Mouse (Mus musculus): ENCODE results near the gene Tm9sf3. TPM values are rescaled to one million over a fixed set of nuclear protein-coding genes. Genes with fewer than 3 reads are reported as not detected.

The Tm9sf3 gene
- polyA plus RNA-seq, 1 experiment from 2014 or later, result 88.7 TPM

GRCm38 (mm10) chr19:41266251-41266901, 2.6 kb upstream of the Tm9sf3 start:
- ATAC-seq, result no peak
- Histone ChIP-seq H3K27me3 (replicated peaks; ENCODE audit: control insufficient read depth, insufficient read depth, low read length) (no peaks in the 10 kb centered on the region), H3K4me3 (replicated peaks; ENCODE audit: low read length) (no peak overlapping the region), H3K4me2 (ENCODE audit: low read length) (no peak overlapping the region), H3K4me1 (replicated peaks; ENCODE audit: control insufficient read depth, insufficient read depth, low read length) (peaks cover 20% of the 10 kb centered on the region), H3K27ac (ENCODE audit: low read length) (no peak overlapping the region), H3K36me3 (ENCODE audit: control insufficient read depth, insufficient read depth) (no peaks in the 10 kb centered on the region), H3K9ac (replicated peaks; ENCODE audit: low read depth, low read length) (no peak overlapping the region), H3K9me3 (ENCODE audit: control insufficient read depth, low read length) (no peaks in the 10 kb centered on the region)
- 64% methylated on average over 8 of the region's 8 CpGs for WGBS

GRCm38 (mm10) chr19:41264331-41264799, 568 bp upstream of the Tm9sf3 start:
- no peaks in the 10 kb centered on the region for H3K36me3 ChIP-seq (ENCODE audit: control insufficient read depth, insufficient read depth)
- 27% methylated on average over 13 of the region's 13 CpGs for WGBS
- H3K4me1 ChIP-seq (replicated peaks; ENCODE audit: control insufficient read depth, insufficient read depth, low read length), result peaks cover 32% of the 10 kb centered on the region
- H3K4me2 ChIP-seq (ENCODE audit: low read length), result peak overlapping the region; percentile 87
- no peaks in the 10 kb centered on the region for H3K27me3 ChIP-seq (replicated peaks; ENCODE audit: control insufficient read depth, insufficient read depth, low read length)
- no peak; the same call in 1 of the 2 replicates for ATAC-seq
- H3K4me3 ChIP-seq (replicated peaks; ENCODE audit: low read length), result peak overlapping the region; percentile 92
- peak overlapping the region; percentile 97 for H3K9ac ChIP-seq (replicated peaks; ENCODE audit: low read depth, low read length)
- no peaks in the 10 kb centered on the region for H3K9me3 ChIP-seq (ENCODE audit: control insufficient read depth, low read length)
- H3K27ac ChIP-seq (ENCODE audit: low read length), result peak overlapping the region; percentile 96

GRCm38 (mm10) chr19:41262712-41263629, 826 bp downstream of the Tm9sf3 start:
- peak overlapping the region; percentile 96 for H3K27ac ChIP-seq (ENCODE audit: low read length)
- WGBS, result 2% methylated on average over 50 of the region's 51 CpGs

DNA sequence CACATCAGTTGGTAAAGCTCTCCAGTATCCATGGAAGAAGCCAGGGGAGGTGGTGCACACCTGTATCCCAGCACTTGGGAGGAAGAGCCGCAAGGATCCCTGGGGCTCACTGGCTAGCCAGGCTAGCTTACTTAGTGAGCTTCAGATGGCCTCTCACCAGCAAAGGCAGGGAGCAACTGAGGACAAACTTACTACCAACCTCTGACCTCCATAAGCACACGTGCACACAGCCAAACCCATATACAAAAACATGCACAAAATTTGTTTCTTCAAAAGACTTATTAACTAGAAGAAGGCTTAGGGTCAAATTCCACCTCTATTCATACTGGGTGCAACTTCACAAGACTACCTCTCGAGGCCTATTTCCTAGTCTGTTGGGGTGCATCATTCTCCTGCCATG, 3.1 kb downstream of the Tm9sf3 start:
- Histone ChIP-seq H3K36me3 (ENCODE audit: control insufficient read depth, insufficient read depth) (no peaks in the 10 kb centered on the region), H3K4me1 (replicated peaks; ENCODE audit: control insufficient read depth, insufficient read depth, low read length) (peaks cover 32% of the 10 kb centered on the region), H3K9me3 (ENCODE audit: control insufficient read depth, low read length) (no peaks in the 10 kb centered on the region), H3K27ac (ENCODE audit: low read length) (no peak overlapping the region), H3K27me3 (replicated peaks; ENCODE audit: control insufficient read depth, insufficient read depth, low read length) (no peaks in the 10 kb centered on the region), H3K4me2 (ENCODE audit: low read length) (no peak overlapping the region), H3K9ac (replicated peaks; ENCODE audit: low read depth, low read length) (no peak overlapping the region), H3K4me3 (replicated peaks; ENCODE audit: low read length) (no peak overlapping the region)
- 87% methylated on average over 3 of the region's 3 CpGs for WGBS
- no peak for ATAC-seq

More at GRCm38 (mm10) chr19:41262712-41263629, 826 bp downstream of the Tm9sf3 start:
- Histone ChIP-seq H3K27me3 (replicated peaks; ENCODE audit: control insufficient read depth, insufficient read depth, low read length) (no peaks in the 10 kb centered on the region), H3K4me1 (replicated peaks; ENCODE audit: control insufficient read depth, insufficient read depth, low read length) (peaks cover 32% of the 10 kb centered on the region), H3K9me3 (ENCODE audit: control insufficient read depth, low read length) (no peaks in the 10 kb centered on the region), H3K4me2 (ENCODE audit: low read length) (peak overlapping the region; percentile 87), H3K4me3 (replicated peaks; ENCODE audit: low read length) (peak overlapping the region; percentile 92), H3K36me3 (ENCODE audit: control insufficient read depth, insufficient read depth) (no peaks in the 10 kb centered on the region), H3K9ac (replicated peaks; ENCODE audit: low read depth, low read length) (peak overlapping the region; percentile 97)
- peak; percentile 85 for ATAC-seq

DNA sequence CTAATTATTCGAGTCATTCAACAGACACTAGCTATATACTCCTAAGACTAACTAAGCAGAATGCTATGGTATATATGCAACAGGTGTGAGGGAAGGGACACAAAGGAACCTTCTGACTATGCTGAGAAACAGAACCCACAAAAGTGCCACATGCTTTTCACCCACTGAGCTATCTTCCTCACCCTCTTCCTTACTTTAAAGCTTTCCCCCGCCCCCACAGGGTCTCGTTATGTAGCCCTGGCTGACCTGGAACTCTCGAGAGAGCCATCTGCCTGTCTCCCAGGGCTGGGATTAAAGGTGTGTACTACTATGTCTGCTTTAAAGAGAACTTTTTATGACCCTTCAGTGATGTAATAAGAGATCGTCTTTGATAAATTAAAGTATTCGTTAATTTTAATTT, 4.5 kb downstream of the Tm9sf3 start:
- 74% methylated on average over 6 of the region's 6 CpGs for WGBS
- H3K4me2 ChIP-seq (ENCODE audit: low read length), result no peak overlapping the region

DNA sequence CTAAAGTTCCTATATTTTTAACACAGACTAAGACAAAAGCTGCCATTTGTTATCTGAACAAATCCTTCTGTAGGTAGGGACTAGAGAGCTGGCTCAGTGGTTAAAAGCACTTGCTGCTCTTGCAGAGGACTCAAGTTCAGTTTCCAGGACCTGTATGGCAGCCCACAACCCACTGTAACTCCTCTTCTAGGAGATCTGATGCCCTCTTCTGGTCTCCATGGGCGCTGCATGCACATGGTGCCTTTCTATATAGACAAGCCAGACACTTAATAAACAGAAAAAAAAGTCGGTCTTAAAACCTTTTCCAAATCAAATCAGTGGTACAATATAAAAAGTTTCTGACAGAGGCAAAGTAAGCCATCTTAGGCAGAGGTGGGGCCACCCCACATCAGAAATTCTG, 5.1 kb downstream of the Tm9sf3 start:
- no peak for ATAC-seq

More for the DNA sequence above, 4.5 kb downstream of the Tm9sf3 start:
- H3K36me3 ChIP-seq (ENCODE audit: control insufficient read depth, insufficient read depth), result no peaks in the 10 kb centered on the region
- H3K27ac ChIP-seq (ENCODE audit: low read length), result no peak overlapping the region
- no peak for ATAC-seq
- no peak overlapping the region for H3K4me3 ChIP-seq (replicated peaks; ENCODE audit: low read length)
- H3K9ac ChIP-seq (replicated peaks; ENCODE audit: low read depth, low read length), result no peak overlapping the region
- peaks cover 25% of the 10 kb centered on the region for H3K4me1 ChIP-seq (replicated peaks; ENCODE audit: control insufficient read depth, insufficient read depth, low read length)
- H3K27me3 ChIP-seq (replicated peaks; ENCODE audit: control insufficient read depth, insufficient read depth, low read length), result no peaks in the 10 kb centered on the region
- H3K9me3 ChIP-seq (ENCODE audit: control insufficient read depth, low read length), result no peaks in the 10 kb centered on the region

GRCm38 (mm10) chr19:41254584-41254983, 9.2 kb downstream of the Tm9sf3 start:
- H3K4me2 ChIP-seq (ENCODE audit: low read length), result no peak overlapping the region
- no peak overlapping the region for H3K9ac ChIP-seq (replicated peaks; ENCODE audit: low read depth, low read length)
- no peak overlapping the region for H3K27ac ChIP-seq (ENCODE audit: low read length)
- no peaks in the 10 kb centered on the region for H3K27me3 ChIP-seq (replicated peaks; ENCODE audit: control insufficient read depth, insufficient read depth, low read length)
- no peak overlapping the region for H3K4me3 ChIP-seq (replicated peaks; ENCODE audit: low read length)
- ATAC-seq, result no peak
- H3K4me1 ChIP-seq (replicated peaks; ENCODE audit: control insufficient read depth, insufficient read depth, low read length), result no peaks in the 10 kb centered on the region
- WGBS, result 80% methylated on average over 5 of the region's 5 CpGs
- no peaks in the 10 kb centered on the region; the same call in 1 of the 2 replicates for H3K36me3 ChIP-seq (ENCODE audit: control insufficient read depth, insufficient read depth)
- no peaks in the 10 kb centered on the region for H3K9me3 ChIP-seq (ENCODE audit: control insufficient read depth, low read length)

More for the DNA sequence above, 5.1 kb downstream of the Tm9sf3 start:
- Histone ChIP-seq H3K4me3 (replicated peaks; ENCODE audit: low read length) (no peak overlapping the region), H3K9me3 (ENCODE audit: control insufficient read depth, low read length) (no peaks in the 10 kb centered on the region), H3K27me3 (replicated peaks; ENCODE audit: control insufficient read depth, insufficient read depth, low read length) (no peaks in the 10 kb centered on the region), H3K4me2 (ENCODE audit: low read length) (no peak overlapping the region), H3K9ac (replicated peaks; ENCODE audit: low read depth, low read length) (no peak overlapping the region), H3K36me3 (ENCODE audit: control insufficient read depth, insufficient read depth) (no peaks in the 10 kb centered on the region), H3K27ac (ENCODE audit: low read length) (no peak overlapping the region), H3K4me1 (replicated peaks; ENCODE audit: control insufficient read depth, insufficient read depth, low read length) (peaks cover 25% of the 10 kb centered on the region)
- WGBS, result 48% methylated on average over 2 of the region's 2 CpGs

DNA sequence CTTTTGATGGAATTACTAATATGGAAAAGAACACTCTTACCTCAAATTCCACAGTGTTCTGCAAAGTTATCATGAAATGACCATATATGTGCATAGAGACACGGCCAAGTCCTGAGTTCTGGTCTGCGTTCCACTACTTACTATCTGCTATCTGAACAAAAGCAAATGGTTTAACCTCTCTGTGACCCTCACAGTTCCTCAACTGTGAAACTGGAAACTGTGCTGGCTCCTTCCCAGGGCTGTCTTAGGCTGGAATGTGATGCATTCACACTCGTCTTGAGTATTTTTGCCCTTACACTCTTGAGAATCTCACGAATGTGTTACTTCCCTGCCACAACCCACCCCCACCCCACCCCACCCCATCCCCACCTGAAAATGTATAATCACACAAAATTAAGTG, 14.8 kb downstream of the Tm9sf3 start:
- peaks cover 4% of the 10 kb centered on the region for H3K36me3 ChIP-seq (ENCODE audit: control insufficient read depth, insufficient read depth)
- H3K9ac ChIP-seq (replicated peaks; ENCODE audit: low read depth, low read length), result no peak overlapping the region
- no peak for ATAC-seq
- H3K27ac ChIP-seq (ENCODE audit: low read length), result no peak overlapping the region
- no peaks in the 10 kb centered on the region for H3K27me3 ChIP-seq (replicated peaks; ENCODE audit: control insufficient read depth, insufficient read depth, low read length)
- no peak overlapping the region for H3K4me2 ChIP-seq (ENCODE audit: low read length)
- H3K4me3 ChIP-seq (replicated peaks; ENCODE audit: low read length), result no peak overlapping the region
- H3K4me1 ChIP-seq (replicated peaks; ENCODE audit: control insufficient read depth, insufficient read depth, low read length), result no peaks in the 10 kb centered on the region
- 72% methylated on average over 4 of the region's 4 CpGs for WGBS
- H3K9me3 ChIP-seq (ENCODE audit: control insufficient read depth, low read length), result no peaks in the 10 kb centered on the region

DNA sequence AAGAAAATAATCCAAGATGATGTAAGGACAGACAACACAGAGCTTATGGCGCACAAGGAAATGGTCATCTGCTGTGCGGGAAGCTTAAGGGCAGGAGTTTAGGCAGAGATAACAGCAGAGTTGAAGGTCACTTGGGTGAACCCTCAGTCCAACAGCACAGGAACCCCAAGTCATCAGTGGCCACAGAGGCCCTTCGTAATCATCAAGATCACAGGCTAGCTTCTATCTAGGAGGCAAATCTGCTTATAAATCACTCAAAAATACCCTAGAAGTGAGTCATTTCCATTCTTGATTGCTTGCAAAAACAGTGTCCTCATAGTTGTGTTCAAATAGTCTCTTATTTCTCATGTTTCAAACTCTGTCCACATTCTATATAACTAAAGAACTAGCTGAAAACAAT, 15.5 kb downstream of the Tm9sf3 start:
- WGBS, result 96% methylated on average over 3 of the region's 3 CpGs
- Histone ChIP-seq H3K27ac (ENCODE audit: low read length) (no peak overlapping the region), H3K4me2 (ENCODE audit: low read length) (no peak overlapping the region), H3K27me3 (replicated peaks; ENCODE audit: control insufficient read depth, insufficient read depth, low read length) (no peaks in the 10 kb centered on the region), H3K9ac (replicated peaks; ENCODE audit: low read depth, low read length) (no peak overlapping the region), H3K4me1 (replicated peaks; ENCODE audit: control insufficient read depth, insufficient read depth, low read length) (no peaks in the 10 kb centered on the region), H3K4me3 (replicated peaks; ENCODE audit: low read length) (no peak overlapping the region), H3K9me3 (ENCODE audit: control insufficient read depth, low read length) (no peaks in the 10 kb centered on the region), H3K36me3 (ENCODE audit: control insufficient read depth, insufficient read depth) (peaks cover 4% of the 10 kb centered on the region; the same call in 1 of the 2 replicates)
- no peak for ATAC-seq

All from forebrain, embryonic 16.5 days (tissue).